Mouse (Mus musculus): ENCODE results near the gene Pln.

Gene Pln

GRCm38 (mm10) chr10:53364311-53364710, 26.8 kb downstream of the Pln start:
- no peak for DNase-seq (ENCODE audit: low read depth, low spot score)

- DNase-seq (ENCODE audit: low read depth, low spot score) = no peak
These were observed 29.8 kb downstream of the Pln start for GRCm38 (mm10) chr10:53367265-53367664.

GRCm38 (mm10) chr10:53373885-53374578, 36.6 kb downstream of the Pln start:
- DNase-seq (ENCODE audit: low read depth, low spot score) = no peak

- DNase-seq (ENCODE audit: low read depth, low spot score) = no peak
These were observed 39.6 kb downstream of the Pln start for GRCm38 (mm10) chr10:53377096-53377495.

DNA sequence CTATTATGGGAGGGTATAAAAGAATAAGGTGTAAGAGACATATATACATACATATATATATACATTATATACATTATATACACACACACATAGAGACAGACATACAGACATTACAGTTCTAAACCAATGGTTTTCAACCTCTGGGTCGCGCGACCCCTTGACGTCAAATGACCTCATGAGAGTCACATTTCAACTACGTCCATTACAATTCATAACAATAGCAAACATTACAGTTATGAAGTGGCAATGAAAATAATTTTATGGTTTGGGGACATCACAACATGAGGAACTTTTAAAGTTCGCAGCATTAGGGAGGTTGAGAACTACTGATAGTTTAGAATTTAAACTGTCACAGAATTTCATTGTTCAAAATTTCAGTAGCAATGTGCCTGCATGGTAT, 40.8 kb downstream of the Pln start:
- DNase-seq (ENCODE audit: low read depth, low spot score) = no peak

- DNase-seq (ENCODE audit: low read depth, low spot score) = no peak
These were observed 41.7 kb downstream of the Pln start for GRCm38 (mm10) chr10:53378981-53379708.

- DNase-seq (ENCODE audit: low read depth, low spot score) = peak; percentile 81
These were observed 42.2 kb downstream of the Pln start, which contains the start of gene Cep85l for GRCm38 (mm10) chr10:53379709-53380106. TSS of gene Cep85l (minus strand) at chr10:53379947.

DNA sequence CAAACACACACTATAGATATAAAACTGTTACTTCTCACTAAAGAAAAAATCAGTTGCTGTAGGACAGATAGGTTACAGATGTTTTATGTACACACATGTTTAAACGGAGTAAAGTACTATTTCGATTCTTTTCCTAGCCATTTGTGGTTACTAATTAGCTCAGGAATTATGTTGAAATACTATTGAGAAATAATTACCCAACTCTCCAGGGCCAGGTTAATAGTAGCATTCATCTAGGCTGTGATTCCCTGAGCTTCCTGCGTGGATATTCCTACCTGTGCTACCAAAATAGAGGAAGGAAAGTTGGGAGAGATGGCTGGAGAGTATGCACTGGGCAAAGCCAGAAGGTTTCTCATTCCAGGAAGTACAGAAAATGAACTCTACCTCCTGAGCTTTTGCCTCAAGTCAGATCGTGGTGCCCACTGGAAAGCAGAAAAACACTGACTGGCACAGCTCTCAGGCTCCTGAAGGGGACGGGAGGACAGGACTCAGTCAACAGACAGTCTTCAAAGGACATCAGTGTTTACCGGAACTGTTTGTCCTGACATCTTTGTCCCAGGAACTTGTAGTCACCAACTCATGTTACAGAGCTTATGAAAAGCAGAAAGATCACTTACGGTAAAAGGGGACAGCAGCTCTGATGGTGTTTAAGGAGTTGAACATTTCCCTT, 45.4 kb downstream of the Pln start:
- no peak for DNase-seq (ENCODE audit: low read depth, low spot score)

DNA sequence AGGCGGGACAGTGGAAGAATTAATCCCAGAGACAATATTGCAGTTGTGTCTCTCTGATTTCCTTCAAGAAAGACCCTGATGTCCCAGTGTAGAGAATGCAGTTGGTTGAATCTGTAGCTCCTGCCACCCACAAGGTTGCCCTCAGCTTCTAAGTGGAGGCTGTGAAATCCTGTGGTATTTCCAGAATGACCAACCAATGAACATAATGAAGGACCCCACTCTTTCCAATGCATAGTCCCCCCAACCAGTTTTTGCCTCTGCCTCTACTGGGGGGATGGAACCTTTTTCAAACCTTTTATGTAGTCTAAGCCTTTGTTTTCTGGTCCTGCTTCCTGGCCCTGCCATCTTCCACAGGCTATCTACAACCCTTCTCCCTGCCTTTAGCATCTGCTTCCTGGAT, 47.4 kb downstream of the Pln start:
- DNase-seq (ENCODE audit: low read depth, low spot score) = no peak

DNA sequence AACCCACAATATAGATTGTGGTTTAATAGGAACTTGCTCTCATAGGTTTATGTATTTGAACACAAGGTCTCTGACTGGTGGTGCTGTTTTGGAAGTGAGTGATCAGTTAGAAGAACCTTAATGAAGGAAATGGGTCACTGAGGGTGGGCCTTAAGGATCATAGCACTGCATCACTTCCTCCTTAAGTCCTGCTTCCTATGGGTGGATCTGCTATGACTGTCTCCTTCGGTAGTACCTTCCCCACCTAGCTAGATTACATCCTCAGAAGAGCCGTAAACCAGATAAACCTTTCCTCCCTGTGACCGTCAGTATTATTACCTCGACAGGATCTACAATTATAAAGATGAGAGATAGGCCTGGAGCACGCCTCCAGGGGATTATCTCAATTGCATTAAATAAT, 48.0 kb downstream of the Pln start:
- DNase-seq (ENCODE audit: low read depth, low spot score) = no peak

DNA sequence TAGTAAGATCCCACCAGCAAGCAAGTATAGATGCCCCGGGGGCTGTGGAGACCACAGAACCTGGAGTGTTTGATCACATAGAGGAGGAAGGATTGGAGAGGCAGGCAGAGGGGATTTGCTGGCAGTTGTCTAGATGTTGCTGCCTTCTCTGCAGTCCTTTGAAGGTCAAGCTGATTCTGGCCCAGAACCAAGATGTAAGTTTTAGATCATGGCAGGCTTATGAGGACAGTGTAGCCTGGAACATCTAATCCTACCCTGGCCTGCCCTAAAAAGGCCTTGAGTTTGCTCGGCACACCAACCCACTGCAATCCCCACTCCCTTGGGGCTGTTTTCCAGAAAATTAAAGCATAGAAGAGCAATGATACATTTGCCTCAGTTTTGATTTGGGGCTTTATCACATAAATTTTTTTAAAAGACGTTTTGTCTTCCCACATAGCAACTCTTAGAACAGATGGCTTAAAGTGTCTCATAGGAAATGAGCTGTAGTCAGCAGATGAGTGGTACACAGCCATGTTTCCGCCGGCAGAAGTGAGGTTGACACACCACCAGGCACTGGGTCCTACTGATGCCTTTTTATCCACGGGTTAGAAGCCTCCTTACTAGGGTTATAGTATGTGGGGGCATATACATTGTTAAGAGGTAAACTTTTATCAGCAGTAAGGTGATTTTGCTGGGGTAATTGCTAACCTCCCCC, 50.9 kb downstream of the Pln start:
- no peak for DNase-seq (ENCODE audit: low read depth, low spot score)

DNA sequence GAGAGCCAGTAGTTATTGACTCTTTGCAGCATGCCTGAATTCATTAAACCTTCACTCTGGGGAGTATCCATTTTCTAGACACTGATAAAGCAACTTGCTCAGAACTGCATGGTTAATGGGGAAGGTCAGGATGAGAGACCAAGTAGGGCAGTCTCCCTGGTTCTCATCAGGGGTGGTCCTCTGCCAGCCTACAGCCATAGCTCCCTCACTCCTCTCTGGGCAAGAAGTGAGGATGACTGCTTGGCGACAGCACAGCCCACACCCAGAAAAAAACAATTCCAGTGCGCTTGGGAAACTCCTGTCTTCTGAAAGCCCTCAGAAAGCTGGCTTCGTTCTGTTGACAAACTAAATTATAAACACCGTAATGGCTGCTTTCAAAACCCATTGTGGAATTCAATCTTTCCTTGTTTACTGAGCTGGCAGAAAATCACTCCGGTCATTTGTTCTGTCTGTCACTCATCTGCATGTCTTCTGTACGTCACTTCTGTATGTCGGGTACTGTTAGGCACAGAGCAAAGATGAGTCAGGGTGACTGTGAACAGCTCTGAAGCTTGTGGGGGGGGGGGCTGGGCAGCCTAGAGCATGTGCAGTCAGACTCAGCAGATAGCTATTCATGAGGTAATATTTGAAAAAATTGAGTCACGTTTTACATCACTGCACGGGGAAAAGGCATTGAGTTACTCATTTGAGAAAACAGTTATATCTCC, 57.6 kb downstream of the Pln start:
- DNase-seq (ENCODE audit: low read depth, low spot score) = no peak
